Mouse (Mus musculus): ENCODE data around the gene Mettl7a3. TPM values are rescaled to one million over a fixed set of nuclear protein-coding genes. Genes with fewer than 3 reads are reported as not detected.

Gene Mettl7a3
- total RNA-seq, 2 experiments from 2014 or later: not detected

DNA sequence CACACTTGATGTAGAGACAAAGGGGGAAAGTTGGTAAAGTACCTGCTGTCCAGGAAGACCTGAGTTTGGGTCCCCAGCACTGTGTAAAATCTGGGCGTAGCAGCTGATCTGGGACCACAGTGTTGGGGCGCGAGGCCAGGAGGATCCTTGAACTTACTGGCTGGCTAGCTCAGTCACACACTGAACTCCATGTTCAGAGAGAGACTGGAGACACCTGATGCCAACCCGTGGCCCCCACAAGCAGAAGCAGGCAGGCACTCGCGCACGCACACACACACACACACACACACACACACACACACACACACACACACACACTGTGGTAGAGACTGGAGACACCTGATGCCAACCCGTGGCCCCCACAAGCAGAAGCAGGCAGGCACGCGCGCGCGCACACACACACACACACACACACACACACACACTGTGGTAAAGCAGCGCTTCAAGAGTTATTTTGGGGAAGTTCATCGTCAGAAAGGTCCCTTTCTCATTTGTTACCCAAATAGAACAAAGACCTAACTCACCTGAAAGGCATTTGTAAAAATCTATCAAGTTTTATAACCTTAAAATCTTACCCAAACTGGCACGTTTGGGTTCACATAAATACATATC lies 53.6 kb downstream of the Mettl7a3 start:
- no peak for DNase-seq

- DNase-seq: no peak
Measured at GRCm38 (mm10) chr15:100388886-100389285, 54.2 kb downstream of the Mettl7a3 start.

Other genes with a start within 250 kb of the Mettl7a3 start
- gene Atf1, start 107.1 kb upstream of the Mettl7a3 start, total RNA-seq (2021): 10 to 100 TPM; 54.8 to 57.7 TPM
- not detected for gene Tmprss12, start 54.1 kb upstream of the Mettl7a3 start, total RNA-seq (2021)
- gene Mettl7a1, start 30.8 kb upstream of the Mettl7a3 start, total RNA-seq (2021): 10 to 100 TPM in 1 of 2 experiments, 1 to 10 TPM in 1; 8.8 to 13.1 TPM
- not detected for gene Methig1, start 18.2 kb downstream of the Mettl7a3 start, total RNA-seq (2021)
- gene Mettl7a2, start 18.3 kb downstream of the Mettl7a3 start, total RNA-seq (2021): under 1 TPM in 1 of 2 experiments, not detected in 1; 0.27 TPM
- not detected for gene Higd1c, start 29.6 kb downstream of the Mettl7a3 start, total RNA-seq (2021)
- not detected for gene Gm5475, start 87.2 kb downstream of the Mettl7a3 start, total RNA-seq (2021)
- gene Slc11a2, start 90.1 kb downstream of the Mettl7a3 start, total RNA-seq (2021): 10 to 100 TPM; 40.4 to 43.9 TPM
- 10 to 100 TPM; 15.3 to 15.8 TPM for gene Letmd1, start 134.1 kb downstream of the Mettl7a3 start, total RNA-seq (2021)
- 1 to 10 TPM; 5.9 to 6.5 TPM for gene Csrnp2, start 160.6 kb downstream of the Mettl7a3 start, total RNA-seq (2021)
- gene Tfcp2, start 217.1 kb downstream of the Mettl7a3 start, total RNA-seq (2021): 10 to 100 TPM; 14.4 to 14.6 TPM